Mouse (Mus musculus) inflammation-experienced regulatory T-cells, adult 6 months (primary cell): Measurements from ENCODE around the gene Chrm4. TPM values are rescaled to one million over a fixed set of nuclear protein-coding genes. Genes with fewer than 3 reads are reported as not detected.

Experiments used
- ATAC-seq: one replicate; pipeline ENCODE4 v1.8.0; 2017
- polyA plus RNA-seq, 3 experiments: library from polyadenylated mRNA; unstranded; fragments of 100-300 nt; shearing (Covaris generic); gene quantifications; one replicate each; pipeline ENCODE4 v1.2.1; 2017

Chrm4 gene
- polyA plus RNA-seq, result 1 to 10 TPM in 1 of 3 experiments, under 1 TPM in 1, not detected in 1; 0.23 to 1.9 TPM

DNA sequence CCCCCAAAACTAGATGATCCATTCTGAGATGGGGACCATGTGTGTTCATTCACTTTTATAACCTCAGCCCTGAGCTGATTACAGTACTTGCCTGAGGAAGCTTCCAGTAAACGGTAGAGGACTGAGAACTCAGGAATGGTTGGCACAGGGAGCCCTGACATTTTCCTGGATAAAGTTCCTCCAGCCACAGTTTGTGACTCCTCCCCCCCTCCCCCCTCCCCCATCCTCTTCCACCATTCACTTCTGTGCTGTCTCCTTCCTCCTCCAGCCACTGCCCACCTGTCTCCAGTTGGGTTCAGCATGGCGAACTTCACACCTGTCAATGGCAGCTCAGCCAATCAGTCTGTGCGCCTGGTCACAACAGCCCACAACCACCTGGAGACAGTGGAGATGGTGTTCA, at the start of gene Chrm4:
TSS of gene Chrm4 (plus strand) at position 301 of the 400 bp plus-strand sequence.
- no peak for ATAC-seq

DNA sequence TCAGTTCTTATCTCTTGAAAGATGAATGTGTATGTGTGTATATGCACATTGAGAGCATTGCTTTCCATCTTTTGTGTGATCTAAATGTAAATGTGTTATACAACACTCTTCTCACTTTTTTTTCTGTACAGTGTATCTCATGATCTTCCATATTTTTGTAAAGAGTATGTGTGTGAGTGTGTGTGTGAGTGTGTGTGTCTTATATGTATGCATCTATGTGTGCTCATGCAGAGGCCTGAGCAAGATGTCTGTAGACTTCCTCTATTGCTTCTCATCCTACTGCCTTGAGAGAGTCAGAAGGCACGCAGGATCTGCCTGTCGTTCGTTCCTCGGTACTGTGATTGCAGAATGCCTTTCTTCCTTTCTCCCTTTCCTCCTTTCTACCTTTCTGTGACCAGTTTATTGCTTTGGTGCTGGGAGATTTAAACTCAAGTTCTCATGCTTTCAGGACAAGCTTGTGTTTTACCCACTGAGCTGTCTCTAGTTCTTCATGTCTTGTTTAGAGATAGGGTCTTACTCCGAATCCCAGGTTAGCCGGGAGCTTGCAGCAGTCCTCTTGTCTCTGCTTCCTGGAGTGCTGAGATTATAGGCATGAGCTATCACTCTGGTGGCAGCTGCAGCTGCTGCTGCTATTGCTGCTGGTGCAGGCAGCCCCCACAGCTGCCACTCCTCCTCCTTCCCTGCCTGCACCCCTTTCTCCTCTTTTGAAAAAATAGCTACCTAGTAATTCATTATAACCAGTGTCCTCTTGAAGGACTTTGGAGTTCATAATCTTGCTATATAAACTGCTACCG, 48.5 kb upstream of the Chrm4 start:
- ATAC-seq, result no peak

DNA sequence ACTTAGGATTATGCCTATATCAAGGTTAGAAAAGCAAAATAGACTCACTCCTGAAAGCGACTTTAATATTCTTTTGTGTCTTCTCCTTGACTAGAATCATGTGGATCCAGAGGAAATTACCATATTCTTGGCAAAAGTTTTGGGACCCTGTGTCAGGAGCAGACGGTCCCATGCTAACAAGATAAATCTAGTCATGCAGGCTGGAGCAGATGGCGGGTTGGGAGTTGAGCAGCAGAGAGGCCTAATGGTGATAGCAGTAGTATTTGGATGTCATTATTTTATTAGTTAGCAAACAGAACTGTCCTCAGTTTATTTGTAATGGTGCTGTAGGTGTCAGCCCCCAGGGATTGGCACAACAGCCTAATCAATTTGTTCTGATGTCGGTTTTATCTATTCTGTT, 43.1 kb upstream of the Chrm4 start:
- no peak for ATAC-seq

DNA sequence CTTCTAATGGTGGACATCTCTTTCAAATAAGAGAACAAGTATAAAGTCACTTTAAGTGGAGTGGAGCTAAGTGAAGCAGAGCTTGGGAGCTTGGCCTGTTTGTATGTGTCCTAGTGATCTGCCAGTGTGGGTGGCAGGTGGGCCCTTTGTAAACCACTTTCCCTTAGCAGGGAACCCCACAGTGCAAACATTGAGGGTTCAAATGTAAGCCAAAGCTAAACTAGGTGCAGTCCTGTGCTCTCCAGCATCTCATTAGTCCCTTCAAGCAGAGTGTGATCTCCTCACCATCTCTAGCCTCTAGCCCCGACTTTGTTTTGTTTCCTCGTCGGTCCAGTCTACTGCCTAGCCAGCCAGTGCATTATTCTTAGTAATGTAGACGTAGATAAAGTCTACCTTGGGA, 42.4 kb upstream of the Chrm4 start:
- no peak for ATAC-seq

DNA sequence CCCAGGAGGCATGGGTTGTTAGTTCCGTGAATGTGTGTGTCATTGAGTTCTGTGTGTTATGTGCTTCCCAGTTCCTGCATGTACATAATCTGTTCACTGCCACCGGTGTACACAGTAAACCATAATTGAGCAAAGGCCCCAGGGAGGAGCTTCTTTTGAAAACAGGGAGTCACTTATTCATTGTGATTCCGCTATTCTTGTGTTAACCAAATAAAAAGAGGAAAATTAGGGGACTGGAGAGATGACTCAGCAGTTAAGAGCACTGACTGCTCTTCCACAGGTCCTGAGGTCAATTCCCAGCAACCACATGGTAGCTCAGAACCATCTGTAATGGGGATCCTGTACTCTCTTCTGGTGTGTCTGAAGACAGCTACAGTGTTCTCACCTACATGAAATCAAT, 32.3 kb upstream of the Chrm4 start:
- no peak for ATAC-seq

DNA sequence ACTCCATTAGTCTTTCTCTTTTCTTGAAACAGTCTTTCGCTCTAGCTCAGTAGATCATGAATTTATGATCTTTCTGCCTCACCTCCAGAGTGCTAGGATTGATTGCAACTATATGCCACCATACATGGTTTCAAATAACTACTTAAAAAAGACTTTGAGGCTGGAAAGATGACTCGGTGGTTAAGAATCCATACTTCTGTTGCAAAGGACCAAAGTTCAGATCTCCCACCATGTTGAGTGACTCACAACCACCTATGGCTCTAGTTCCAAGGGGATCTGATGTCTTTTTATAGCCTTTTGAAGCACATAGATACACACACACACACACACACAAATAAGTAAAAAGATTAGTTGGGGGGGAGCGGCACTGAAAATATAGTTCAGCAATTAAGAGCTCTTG, 31.6 kb upstream of the Chrm4 start:
- no peak for ATAC-seq

DNA sequence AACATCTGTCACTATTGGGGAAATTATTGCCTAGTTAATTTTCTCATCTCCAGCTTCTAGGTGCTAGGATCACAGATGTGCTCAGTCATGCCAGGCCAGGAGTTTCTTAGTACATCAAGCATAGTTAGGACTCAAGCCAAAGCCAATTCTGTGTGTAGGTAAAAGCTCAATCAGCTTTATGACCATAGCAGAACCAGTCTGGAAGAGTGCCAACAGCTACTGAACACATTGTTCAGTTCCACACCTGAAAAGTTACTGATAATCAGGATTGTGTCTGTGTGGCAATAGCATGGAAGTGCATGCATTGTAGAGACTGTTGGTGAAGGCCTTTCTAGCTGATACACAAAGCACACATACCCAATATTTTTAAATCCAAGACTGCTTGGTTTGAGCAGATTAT, 29.1 kb upstream of the Chrm4 start:
- no peak for ATAC-seq

DNA sequence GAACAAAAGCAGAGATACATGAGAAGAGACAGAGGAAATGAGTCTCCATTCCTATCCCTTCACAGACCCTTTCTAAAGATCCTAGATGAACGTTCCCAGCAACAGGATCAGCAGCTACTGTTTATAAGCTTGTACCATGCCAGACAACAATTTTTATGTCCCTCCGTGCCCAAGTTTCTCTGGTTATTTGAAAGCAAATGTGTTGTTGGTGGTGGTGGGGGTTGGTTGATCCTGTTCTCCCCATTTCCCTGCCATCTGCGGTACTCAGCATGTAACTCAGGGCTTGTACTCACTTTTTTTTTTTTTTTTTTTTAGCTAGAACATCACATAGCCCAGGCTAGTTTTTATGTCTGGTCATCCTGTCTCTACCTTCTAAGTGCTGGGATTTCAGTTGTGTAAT, 27.9 kb upstream of the Chrm4 start:
- no peak for ATAC-seq

DNA sequence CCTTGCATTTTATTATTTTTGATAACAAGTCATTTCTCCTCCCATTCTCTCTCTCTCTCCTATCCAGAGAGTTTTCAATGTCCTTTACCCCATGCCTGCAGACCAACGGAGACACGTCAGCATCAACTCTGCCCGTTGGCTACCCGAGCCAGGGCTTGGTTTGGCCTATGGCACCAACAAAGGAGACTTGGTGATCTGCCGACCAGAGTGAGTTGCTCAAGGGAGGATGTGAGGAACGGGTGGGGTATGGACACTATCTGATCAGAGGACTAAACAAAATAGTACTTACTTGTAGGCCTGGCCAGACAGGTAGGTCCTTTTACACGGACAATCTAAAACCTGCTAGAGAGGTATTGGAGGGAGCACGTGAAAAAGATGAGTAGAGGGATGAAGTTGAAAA, 26.6 kb upstream of the Chrm4 start:
- no peak for ATAC-seq

DNA sequence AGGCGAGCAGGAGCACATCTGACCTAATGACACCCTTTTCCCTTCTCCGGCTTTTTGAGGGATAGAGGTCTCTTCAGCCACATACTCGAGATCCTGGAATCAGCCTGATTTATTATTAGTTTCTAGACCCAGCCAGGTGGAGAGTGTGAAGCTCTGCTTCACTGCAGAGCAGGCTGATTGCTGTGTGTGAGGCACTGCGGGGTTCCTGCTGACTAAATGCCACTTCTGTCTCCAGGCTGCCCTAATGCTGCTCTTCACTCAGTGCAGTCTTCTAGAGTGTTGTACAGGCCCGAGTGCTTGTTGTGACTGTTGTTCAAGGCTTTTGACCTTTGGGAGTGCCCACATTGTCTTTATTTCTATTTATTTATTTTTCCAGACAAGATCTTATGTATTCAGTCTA, 24.7 kb upstream of the Chrm4 start:
- ATAC-seq, result no peak

DNA sequence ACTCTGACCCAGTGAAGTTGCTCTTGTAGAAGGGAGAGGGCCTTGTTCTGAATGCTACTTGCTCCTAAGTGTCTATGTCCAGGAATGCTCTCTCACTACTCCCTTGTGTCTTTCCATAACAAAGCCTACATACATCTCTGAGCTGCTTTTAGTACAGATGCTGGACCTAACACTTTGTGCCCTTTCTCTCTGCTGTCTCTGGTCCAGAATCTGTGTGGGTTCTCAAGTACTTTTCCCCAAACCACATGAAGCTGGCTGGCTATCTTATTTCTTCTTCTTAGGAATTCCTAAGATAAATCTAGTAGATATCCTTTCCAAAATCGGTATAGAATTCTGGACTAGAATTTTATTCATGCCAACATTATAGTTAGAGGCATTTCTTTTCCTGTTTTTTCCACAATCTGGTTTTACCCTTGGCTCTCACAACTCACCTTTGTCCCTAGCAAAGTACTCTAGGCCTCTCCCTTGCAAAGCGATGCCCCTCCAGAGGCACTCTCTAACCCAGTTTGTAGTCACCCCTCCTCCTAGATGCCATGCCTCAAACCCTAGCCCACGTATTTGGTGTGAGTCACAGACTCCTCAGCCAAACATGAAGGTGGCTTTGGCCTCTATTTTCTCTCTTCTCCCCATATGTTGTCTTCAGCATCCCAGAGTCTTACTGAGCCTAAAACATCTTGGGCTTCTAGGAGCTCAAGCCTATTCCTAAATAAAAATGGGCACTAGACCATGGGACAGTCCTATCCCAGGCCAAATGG, 23.7 kb upstream of the Chrm4 start:
- ATAC-seq, result no peak

DNA sequence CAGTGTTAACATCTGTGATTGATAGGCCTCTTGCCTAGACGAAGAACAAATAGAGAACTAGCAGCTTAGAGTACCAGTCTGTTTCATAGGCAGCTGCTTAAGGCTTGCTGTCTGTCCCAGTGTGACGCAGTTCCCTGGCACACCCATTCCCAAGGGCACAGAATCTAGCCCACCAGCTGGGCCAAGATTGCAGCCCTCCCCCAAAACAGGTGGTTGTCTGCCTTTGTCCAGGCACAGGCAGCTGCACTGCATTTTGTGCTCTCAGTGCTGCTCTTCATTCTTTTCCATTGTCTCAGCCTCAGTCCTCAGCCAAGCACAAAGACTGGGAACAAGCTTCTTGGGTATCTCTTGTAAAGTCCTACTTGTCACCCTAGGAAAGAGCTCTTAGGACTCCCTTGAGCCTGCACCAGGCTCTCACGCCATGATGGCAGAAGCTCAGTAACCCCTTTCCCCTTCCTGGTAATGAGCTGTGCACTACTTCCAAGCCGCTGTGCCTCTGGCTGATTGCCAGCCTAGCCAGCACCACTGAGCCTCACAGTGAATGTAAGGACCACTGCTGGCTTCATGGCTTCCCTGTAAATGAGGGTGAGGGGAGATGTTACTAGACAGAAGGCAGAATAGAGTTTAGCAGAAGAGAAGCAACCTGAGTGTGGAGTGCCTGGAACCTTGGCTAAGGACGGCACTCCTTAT, 22.3 kb upstream of the Chrm4 start:
- ATAC-seq, result no peak

DNA sequence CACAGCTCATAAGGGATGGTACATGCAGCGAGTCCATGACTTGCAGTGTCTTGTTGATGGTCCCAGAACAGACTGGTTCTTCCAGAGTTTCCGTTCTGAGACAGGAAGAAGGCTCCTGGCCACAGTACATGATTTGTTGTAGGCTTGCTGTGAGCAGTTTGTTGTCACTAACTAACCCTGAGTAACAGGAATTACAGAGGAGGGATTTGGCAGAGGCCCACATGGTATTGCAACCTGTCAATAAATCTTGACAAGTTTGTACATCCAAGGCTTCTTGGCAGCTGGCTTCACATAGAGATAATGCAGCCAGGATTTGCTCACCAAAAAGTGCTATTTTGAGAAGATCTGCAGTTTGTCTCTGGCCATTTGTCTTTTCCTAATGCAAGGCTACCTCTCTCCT, 20.9 kb upstream of the Chrm4 start:
- ATAC-seq, result no peak

DNA sequence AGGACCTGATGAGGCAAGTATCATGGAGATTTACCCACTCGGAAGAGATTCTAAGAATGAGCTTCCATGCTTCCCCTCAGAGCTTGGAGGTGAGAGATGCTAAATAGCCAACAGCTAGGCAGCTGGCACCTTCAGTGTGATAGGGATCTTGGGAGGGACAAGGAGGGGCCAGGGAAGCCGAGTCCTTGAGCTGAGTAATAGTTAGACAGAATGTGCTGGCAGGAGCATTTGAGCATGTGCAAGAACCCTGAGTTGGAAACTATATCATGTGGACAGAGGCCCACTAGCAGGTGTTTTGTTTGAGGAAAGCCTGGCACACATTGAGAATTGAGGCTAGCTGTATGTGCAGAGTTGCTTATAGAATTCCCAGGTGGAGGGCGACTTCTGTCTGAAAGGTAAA, 14.4 kb upstream of the Chrm4 start:
- no peak for ATAC-seq

DNA sequence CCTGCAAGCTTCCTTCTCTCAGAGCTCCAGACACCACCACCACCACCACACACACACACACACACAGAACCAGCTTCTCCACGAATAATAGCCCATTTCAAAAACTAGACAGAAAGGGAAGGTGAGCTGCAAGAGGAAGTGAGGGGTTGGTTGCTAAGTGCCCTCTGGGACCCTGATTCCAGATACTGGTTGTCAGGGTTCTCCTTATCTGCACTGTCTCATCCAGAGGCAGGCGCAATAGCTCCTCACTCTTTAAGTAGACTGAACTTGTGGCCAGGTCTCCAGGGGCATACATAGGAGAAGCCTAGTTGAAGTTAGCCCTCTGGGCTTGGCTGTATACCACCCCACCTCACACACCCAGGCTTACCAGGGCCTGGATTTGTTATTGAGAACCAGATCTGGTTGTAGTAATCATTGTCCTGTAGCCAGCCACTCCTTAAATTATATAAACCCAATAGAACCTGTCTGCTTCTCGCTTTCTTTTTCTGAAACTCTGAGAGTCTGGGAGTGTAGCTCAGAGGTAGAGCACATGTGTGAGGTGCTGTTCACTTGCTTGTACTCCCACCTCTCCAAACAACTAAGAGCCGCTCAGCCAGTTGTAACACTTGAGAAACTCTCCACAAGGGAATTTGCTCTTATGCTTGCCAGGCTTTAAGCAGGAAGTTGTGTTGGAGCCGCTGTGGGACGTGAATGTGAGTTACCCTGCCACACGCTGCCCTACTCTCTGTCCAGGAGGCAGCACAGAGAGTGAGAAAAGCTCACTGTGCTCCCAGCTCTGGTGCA, 13.5 kb upstream of the Chrm4 start:
- no peak for ATAC-seq

DNA sequence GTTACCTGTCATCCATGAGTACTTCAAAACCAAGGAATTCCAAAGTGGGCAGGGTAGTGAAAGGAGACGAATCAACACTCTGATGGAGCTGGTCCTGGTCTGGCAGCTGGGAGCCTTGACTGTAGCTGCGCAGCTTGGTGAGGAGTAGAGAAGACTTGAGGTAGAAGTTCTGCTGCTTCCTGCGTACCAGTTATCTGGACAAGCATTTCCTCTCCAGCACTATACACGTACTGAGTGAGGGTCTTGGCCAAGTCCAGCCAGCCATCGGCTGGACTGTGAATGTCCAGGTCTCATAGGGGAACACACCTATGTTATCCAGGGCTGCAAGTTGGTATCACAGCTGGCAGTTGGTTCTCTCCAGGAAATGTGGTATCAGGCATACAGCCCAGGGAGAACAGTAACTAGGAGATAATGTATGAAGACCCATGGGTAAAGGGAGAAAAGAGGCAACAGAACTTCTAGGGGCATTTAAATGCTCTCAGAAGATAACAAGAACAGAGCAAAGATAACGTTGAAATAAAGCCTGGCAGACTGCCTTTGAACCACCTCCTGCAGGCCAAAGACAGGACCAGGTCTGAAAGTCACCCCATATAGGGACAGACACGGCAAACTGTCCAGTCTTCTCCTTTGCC, 10.6 kb upstream of the Chrm4 start:
- no peak for ATAC-seq

DNA sequence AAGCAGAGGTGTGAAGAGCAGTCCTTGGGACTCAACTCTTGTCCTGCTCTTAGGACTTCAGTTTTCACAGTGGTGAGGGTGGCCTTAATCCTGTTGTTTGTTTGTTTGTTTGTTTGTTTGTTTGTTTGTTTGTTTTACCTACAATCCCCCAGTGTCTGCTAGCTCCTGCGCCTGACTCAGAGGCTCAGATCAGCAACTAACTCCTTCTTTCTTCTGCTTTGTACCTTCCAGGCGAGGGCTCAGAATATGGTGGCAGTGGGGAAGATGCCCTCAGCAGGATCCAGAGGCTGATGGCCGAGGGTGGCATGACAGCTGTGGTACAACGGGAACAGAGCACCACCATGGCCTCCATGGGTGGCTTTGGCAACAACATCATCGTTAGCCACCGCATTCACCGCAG, 10.0 kb upstream of the Chrm4 start:
- no peak for ATAC-seq

DNA sequence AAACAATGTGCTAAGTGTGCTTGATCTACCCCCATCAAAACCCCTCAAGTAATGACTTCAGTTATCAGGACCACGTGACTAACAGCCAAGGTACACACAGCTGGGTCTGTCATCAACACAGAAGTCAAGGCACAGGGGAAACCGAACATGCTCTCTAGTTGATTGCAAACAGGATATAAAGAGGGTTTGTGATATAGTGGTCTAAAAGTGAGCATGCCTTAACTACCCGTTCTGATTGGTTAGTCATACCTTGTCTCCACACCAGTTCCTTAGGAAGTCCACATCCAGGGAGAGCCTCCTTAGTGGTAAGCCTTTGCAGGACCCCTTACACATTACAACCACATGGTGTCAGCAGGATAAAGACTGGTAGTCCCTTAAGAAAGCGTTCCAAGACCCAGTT, 6.9 kb upstream of the Chrm4 start:
- no peak for ATAC-seq

DNA sequence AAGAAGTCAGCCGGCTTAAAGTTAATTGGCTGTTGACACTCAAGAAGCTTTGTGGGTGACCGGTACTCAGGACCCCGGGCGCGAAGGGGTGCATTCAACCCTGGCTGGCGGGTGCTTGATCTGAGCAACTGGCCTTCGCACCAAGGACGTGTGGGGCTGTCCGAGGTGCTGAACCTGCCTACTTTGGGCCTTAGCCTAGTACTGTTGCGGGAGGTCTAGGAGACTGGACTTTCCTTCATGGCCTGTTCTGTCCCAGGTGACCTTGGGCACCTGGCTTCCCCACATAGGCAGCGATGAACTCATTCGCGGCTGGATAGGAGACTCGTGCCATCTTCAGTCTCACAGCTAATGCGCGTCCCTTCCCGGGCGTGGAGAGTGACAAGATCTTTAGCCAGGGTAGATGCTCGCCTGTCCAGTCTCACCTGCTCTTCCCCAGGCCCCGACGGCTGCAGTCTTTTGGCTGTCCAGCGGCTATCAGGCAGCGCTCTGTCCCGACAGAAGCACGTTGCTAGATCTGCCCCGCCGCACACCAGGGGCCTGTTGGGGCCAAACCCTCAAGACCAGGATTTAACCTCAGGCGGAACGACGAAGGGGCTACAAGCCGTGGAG, 5.8 kb upstream of the Chrm4 start:
- ATAC-seq, result no peak

DNA sequence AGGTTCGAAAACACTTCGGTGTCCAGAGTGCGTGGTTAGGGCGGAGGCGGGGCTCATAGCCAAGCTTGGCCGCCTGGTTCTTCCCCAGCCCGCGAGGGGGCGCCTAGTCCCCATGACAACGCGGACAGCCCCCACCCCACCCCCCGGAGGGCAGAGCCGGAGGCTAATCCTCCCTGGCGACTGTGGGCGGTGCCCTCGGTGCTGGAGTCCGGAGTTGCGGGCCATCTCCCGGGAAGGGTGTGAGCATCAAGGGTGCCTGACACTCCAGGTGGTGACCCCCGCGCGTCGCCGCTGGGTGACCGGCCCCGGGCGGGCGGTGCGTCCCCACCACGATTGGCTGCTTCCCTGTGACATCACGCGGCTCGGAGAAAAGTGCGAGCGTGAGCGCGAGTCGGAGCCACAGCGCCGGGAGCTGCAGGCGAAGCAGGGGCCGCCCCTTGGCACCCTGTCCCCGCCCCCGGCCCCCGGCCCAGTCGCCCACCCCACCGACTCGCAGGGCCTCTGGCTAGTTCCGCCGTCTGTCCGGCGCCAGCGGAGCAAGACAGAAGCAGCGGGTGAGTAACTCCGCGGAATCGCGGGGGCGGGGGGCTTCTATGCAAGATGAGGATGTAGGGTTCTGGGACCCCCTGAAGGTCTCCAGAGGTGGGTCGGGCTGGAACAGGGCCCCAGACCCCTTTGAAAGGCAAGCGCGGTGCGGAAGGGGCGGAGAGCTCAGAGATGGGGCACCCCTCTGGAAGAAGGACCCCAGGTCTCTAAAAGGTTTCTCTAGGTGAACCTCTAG, 5.1 kb upstream of the Chrm4 start:
- ATAC-seq, result no peak
